Mouse (Mus musculus) lung, adult 2 months (tissue): ENCODE results near the gene Lep.

Source experiments
- CTCF ChIP-seq: fragments of 200-500 bp; IDR thresholded peaks from 2 replicates; pipeline ENCODE4 v1.5.1; 2011; ENCODE audit warnings: mild to moderate bottlenecking, low read length, control low read depth; ENCODE audit not compliant: insufficient read depth
- POLR2A ChIP-seq: fragments of 200-500 bp; IDR thresholded peaks from 2 replicates; pipeline ENCODE4 v1.6.1; 2011; ENCODE audit warnings: low read depth, mild to moderate bottlenecking, control low read depth, low read length, borderline replicate concordance; ENCODE audit errors: extremely low read depth

DNA sequence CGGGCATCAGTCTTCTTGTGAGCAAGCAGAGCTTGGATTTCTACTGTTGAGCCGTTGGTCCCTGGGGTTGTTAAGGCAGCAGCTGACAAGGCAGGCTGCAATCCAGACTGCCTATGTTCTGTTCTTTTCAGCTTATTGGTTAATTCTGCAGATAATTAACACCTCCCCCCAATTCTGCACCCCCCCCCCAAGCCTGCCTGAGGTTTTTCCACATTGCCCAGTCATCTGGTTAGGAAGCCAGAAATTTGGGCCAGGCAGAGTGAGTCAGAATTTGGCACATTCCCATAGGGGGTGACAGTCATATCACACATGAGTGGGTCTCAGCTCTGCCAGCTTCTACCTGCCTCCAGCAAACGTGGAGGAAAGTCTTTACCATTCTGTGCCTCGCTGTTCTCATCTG, 23.3 kb upstream of the Lep start:
- no peak for TF ChIP-seq POLR2A
- no peak for TF ChIP-seq CTCF
